Mouse (Mus musculus) liver, embryonic 14.5 days (tissue): ENCODE data around the gene Abtb2. TPM values are rescaled to one million over a fixed set of nuclear protein-coding genes. Genes with fewer than 3 reads are reported as not detected.

Source experiments
- ATAC-seq: fragments of 200-750 bp; cut with Nextera tagmentation; 2 replicates; pipeline ENCODE4 v1.8.0; 2017; ENCODE audit warnings: moderate number of reproducible peaks, mild to moderate bottlenecking, moderate library complexity; ENCODE audit not compliant: insufficient read depth
- DNase-seq, 3 experiments: peaks; one replicate each; pipeline ENCODE4 v3.0.0-alpha.2; 2012 to 2013; ENCODE audit warnings: low read depth in 3 of 3, low spot score in 3 of 3
- H3K27ac ChIP-seq: fragments of 300-500 bp; sonication (generic); 2 replicates; pipeline ENCODE4 v1.5.1; 2014; ENCODE audit warnings: moderate library complexity, mild to moderate bottlenecking, control low read depth, inconsistent platforms
- H3K27me3 ChIP-seq: fragments of 300-500 bp; sonication (generic); 2 replicates; pipeline ENCODE4 v1.6.1; 2014; ENCODE audit warnings: mild to moderate bottlenecking, low read length, moderate library complexity; ENCODE audit not compliant: control insufficient read depth, insufficient read depth
- H3K36me3 ChIP-seq: fragments of 300-500 bp; sonication (generic); replicated peaks from 2 replicates; pipeline ENCODE4 v1.6.1; 2014; ENCODE audit warnings: low read depth; ENCODE audit not compliant: control insufficient read depth, insufficient read depth
- H3K4me1 ChIP-seq, 2 experiments: fragments of 200-500 bp in 1 of 2; fragments of 300-500 bp in 1 of 2; sonication (generic) in 1 of 2; replicated peaks; 2 replicates each; pipeline ENCODE4 v1.6.1; 2012 to 2014; ENCODE audit warnings: antibody characterized with exemption in 1 of 2, inconsistent platforms in 1 of 2, low read length in 1 of 2; ENCODE audit not compliant: control insufficient read depth in 2 of 2, insufficient read depth in 2 of 2
- H3K4me2 ChIP-seq: fragments of 300-500 bp; sonication (generic); 2 replicates; pipeline ENCODE4 v1.6.1; 2014; ENCODE audit warnings: low read depth, mild to moderate bottlenecking, control low read depth, moderate library complexity
- H3K4me3 ChIP-seq, 2 experiments: fragments of 200-500 bp in 1 of 2; fragments of 300-500 bp in 1 of 2; sonication (generic) in 1 of 2; 2 replicates each; pipeline ENCODE4 v1.5.1; 2012 to 2014; ENCODE audit warnings: low read depth in 2 of 2, low read length in 2 of 2, mild to moderate bottlenecking in 2 of 2, control low read depth in 1 of 2, inconsistent platforms in 1 of 2, moderate library complexity in 1 of 2; ENCODE audit not compliant: insufficient read depth in 1 of 2
- H3K9ac ChIP-seq: fragments of 300-500 bp; sonication (generic); replicated peaks from 2 replicates; pipeline ENCODE4 v1.6.1; 2014; ENCODE audit warnings: mild to moderate bottlenecking, control low read depth, moderate library complexity
- H3K9me3 ChIP-seq: fragments of 300-500 bp; sonication (generic); 2 replicates; pipeline ENCODE4 v1.6.1; 2016; ENCODE audit warnings: low read length, mixed read lengths; ENCODE audit not compliant: control insufficient read depth
- CTCF ChIP-seq: IDR thresholded peaks from 2 replicates; pipeline ENCODE4 v1.5.1; 2016; ENCODE audit warnings: antibody characterized with exemption, low read depth, control low read depth
- EP300 ChIP-seq: IDR thresholded peaks from 2 replicates; pipeline ENCODE4 v1.6.1; 2016; ENCODE audit warnings: antibody characterized with exemption, low read depth
- WGBS: fragments of 180-500 bp; shearing (Covaris S2); extraction: QIAGEN DNeasy Blood & Tissue Kit; methylation state at CpG from one replicate; pipeline ENCODE4 v1.1.7; 2014; ENCODE audit not compliant: insufficient replicate concordance; 5-methylcytosine and 5-hydroxymethylcytosine counted together
- polyA plus RNA-seq, 2 experiments: library from polyadenylated mRNA; depleted of rRNA in 1 of 2; stranded (reverse) in 1 of 2; unstranded in 1 of 2; fragments of >200 nt; fragmentation: Nextera tagmentation in 1 of 2; extraction: Ambion mirVana in 1 of 2; gene quantifications; 2 replicates each; pipeline versions ENCODE4 v1.2.1 to v1.2.3; 2012 to 2014

Abtb2 gene
- polyA plus RNA-seq, 2 experiments = 1.2 to 1.7 TPM

- no peak for TF ChIP-seq CTCF
- no peak for TF ChIP-seq EP300
- Histone ChIP-seq H3K9ac (no peak overlapping the region), H3K27me3 (no peaks in the 10 kb centered on the region), H3K4me2 (no peak overlapping the region), H3K27ac (no peak overlapping the region), H3K4me3 (no peak overlapping the region), H3K9me3 (no peaks in the 10 kb centered on the region), H3K4me1 (peaks cover 0 to 6% of the 10 kb centered on the region in 2 experiments; a peak in 1 of 4 replicates), H3K36me3 (no peaks in the 10 kb centered on the region)
- ATAC-seq (no peak), DNase-seq (no peak)
- 30% methylated on average over 2 of the region's 2 CpGs for WGBS
Observed at GRCm38 (mm10) chr2:103640861-103641260, 74.8 kb downstream of the Abtb2 start.

- no peaks in the 10 kb centered on the region for H3K27me3 ChIP-seq
- H3K36me3 ChIP-seq = no peaks in the 10 kb centered on the region
- H3K9ac ChIP-seq = no peak overlapping the region
- ATAC-seq (no peak), DNase-seq (no peak)
- no peak overlapping the region for H3K4me2 ChIP-seq
- TF ChIP-seq EP300 = no peak
- TF ChIP-seq CTCF = no peak
- H3K9me3 ChIP-seq = no peaks in the 10 kb centered on the region
- no peak overlapping the region for H3K27ac ChIP-seq
- WGBS = 68% methylated on average over 4 of the region's 4 CpGs
- H3K4me1 ChIP-seq = no peaks in the 10 kb centered on the region
- H3K4me3 ChIP-seq = no peak overlapping the region
Observed at GRCm38 (mm10) chr2:103643584-103644211, 77.6 kb downstream of the Abtb2 start.

- 39% methylated on average over 1 of the region's 1 CpGs for WGBS
- H3K27ac ChIP-seq = no peak overlapping the region
- TF ChIP-seq CTCF = no peak
- TF ChIP-seq EP300 = no peak
- H3K36me3 ChIP-seq = no peaks in the 10 kb centered on the region
- H3K4me2 ChIP-seq = no peak overlapping the region
- H3K9ac ChIP-seq = no peak overlapping the region
- H3K27me3 ChIP-seq = no peaks in the 10 kb centered on the region
- H3K4me1 ChIP-seq = no peaks in the 10 kb centered on the region
- ATAC-seq (no peak), DNase-seq (no peak)
- H3K4me3 ChIP-seq = no peak overlapping the region
- no peaks in the 10 kb centered on the region for H3K9me3 ChIP-seq
Observed at GRCm38 (mm10) chr2:103644418-103644817, 78.3 kb downstream of the Abtb2 start.

- Histone ChIP-seq H3K4me1 (no peaks in the 10 kb centered on the region), H3K4me2 (no peak overlapping the region), H3K27ac (no peak overlapping the region), H3K36me3 (no peaks in the 10 kb centered on the region), H3K27me3 (no peaks in the 10 kb centered on the region), H3K9me3 (no peaks in the 10 kb centered on the region), H3K4me3 (no peak overlapping the region), H3K9ac (no peak overlapping the region)
- 50% methylated on average over 2 of the region's 2 CpGs for WGBS
- TF ChIP-seq EP300 (no peak), CTCF (no peak)
- ATAC-seq = no peak
- no peak for DNase-seq
Observed at GRCm38 (mm10) chr2:103650314-103650879, 84.3 kb downstream of the Abtb2 start.

- no peaks in the 10 kb centered on the region for H3K27me3 ChIP-seq
- H3K4me3 ChIP-seq = no peak overlapping the region
- H3K27ac ChIP-seq = no peak overlapping the region
- no peaks in the 10 kb centered on the region for H3K9me3 ChIP-seq
- DNase-seq = no peak
- H3K9ac ChIP-seq = no peak overlapping the region
- H3K4me2 ChIP-seq = no peak overlapping the region
- no peaks in the 10 kb centered on the region for H3K36me3 ChIP-seq
- 38% methylated on average over 4 of the region's 4 CpGs for whole genome bisulfite sequencing
- no peak for ATAC-seq
- TF ChIP-seq EP300 = no peak
- no peak for TF ChIP-seq CTCF
- no peaks in the 10 kb centered on the region for H3K4me1 ChIP-seq
Observed at GRCm38 (mm10) chr2:103652121-103652520, 86.0 kb downstream of the Abtb2 start.
